Mouse (Mus musculus): ENCODE data around the gene Hspa1b.

The Hspa1b gene

DNA sequence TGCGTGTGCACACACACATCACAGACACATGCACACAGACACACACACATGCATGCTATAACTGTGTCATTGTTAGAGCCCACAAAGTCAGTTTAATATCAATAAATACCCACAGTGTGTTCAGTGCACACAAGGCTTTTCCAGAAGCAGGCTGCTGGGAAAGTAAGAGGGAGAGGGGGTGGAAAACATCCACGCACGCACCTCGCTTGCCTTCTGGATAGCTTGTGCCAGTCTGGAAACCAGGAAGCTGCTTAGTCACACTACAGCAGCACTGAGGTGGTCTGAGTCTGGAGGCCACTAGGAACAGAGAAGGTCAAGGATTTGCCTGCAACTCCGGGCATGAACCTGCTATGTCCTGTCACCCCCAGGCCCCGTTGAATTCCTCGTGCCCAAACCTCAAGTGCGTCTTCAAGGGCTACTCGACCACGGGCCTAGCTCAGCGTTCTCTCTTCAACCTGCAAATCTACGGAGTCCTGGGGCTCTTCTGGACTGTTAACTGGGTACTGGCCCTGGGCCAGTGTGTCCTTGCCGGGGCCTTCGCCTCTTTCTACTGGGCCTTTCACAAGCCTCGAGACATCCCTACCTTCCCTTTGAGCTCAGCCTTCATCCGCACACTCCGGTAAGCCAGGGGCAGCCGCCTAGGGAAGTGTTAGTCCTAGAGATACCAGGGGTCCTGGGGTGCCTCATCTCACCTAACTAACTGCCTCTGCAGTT, 31.6 kb downstream of the Hspa1b start:
- no peak for DNase-seq

DNA sequence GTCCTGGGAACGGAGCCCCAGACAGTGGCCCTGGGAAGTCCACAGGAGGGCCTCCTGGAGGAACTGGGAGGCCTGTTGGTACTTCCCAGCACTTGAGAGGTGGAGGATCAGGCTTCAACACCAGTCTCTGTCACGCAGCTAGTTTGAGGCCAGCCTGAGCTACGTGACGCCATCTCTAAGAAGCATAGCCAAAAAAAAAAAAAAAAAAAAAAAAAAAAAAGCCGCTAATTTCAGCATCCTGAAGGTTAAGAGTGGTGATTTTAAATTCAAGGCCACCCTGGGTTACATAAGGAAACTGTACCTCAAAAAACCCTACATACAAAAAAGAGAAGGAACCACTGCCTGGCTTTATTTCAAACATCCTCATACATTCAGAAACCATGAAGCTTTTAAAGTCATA, 34.8 kb downstream of the Hspa1b start:
- no peak for DNase-seq

DNA sequence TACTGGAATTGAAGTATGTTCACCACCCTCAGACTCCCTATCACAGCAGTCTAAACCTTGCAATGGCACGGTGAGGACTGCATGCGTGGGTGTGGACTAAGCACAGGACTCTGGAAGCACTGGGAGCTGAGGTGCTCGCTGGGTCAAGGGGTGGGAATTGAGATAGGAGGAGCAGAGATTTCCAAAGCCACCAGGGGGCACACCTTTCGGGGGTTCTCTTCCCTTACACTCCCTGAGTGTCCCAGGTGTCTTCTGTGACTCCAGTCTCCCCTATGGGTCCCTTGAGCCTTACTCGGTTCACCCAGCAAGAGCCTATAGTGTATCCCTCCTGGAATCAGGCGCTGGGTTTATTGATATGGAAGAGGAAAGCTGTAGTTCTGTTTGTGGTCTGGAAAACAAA, 36.1 kb downstream of the Hspa1b start:
- no peak for DNase-seq

DNA sequence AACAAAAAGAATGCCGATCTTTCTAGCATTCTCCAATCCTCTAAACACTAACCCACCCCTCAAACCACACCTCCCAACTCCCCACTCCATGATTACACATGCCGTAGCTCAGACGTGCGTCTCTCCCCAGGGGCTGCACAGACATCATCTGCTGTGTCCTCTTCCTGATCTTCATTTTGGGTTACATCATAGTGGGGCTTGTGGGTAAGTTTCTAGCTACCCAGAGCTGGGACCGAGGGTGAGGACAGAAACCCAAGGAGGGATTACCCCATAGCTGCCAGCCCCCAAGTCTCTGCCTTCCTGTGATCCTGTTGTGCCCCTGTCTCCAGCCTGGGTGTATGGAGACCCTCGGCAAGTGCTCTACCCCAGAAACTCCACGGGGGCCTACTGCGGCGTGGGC, 41.9 kb downstream of the Hspa1b start:
- DNase-seq: no peak

DNA sequence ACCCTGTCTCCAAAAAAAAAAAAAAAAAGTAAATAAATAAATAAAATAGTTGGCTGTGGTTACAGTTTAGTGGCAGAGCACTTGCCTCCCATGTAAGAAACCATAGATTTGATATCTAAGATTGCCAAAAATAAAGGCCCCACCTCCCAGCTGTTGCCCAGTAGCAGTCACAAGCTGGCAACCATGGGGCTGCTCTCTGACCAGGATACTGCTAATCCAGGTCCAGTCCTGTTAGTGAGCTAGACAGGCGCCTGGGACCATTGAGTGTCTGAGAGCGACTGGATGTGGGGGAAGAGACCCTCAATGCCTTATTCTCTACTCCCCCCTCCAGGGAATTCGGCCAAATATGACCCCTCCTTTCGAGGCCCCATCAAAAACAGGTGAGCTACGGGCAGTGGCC, 42.7 kb downstream of the Hspa1b start:
- DNase-seq: no peak

DNA sequence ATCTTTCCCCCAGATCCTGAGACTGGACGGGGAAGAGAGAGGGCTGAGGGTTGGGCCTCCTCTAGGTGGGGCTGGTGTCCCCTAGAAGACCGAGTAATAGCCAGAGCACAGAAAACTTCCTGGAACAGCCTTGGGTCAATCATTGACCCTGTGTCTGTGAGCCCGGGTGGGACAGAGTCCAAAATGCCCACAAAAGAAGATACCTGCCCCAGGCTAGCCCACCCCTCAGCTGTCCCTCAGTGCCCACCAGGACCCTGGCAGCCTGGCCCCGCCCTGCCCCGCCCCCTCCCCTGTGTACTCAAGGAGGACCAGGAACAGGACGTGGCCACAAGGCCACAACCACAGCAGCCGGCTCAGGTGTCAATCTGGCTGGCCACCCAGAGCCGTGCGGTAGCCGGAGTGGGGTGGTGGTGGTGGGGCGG, 43.6 kb downstream of the Hspa1b start:
- DNase-seq: peak; percentile 38

DNA sequence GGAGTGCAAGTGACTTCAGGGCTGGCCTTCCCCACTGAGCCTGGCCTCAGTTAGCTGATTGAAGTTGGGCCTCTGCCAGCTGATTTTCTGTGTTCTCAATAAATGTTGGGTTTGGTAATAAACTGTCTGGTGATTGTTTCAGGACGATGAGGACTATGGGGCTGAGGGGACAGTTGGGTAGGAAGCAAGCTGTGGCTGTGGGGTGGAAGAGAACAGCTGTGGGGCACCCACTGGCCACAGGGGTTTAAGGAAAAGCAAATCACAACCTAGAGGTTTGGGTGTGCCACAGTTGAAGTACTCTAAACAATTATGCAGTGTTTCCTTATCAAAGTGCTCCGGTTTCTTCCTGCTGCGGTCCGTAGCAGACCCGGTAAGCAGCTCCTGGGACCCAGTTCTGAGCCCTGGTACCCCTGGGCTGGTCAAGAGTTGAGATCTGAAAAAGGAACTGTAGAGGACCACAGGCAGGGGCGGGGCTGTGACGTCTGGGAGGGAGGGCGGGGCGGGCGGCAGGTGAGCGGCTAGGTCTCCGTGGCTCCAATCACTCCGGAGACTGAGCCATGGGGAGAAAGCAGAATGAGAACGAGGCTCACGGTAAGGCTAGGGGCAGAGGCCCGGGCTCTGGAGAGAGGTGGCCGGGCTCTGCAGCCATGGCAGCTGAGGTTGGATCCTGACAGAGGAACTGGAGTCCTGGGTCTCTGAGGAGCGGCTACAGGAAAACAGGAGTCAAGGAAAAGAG, 44.9 kb downstream of the Hspa1b start, which contains the start of gene Slc44a4:
Gene Slc44a4 (plus strand): TSS at position 537 of the 736 bp plus-strand sequence.
- DNase-seq: no peak

DNA sequence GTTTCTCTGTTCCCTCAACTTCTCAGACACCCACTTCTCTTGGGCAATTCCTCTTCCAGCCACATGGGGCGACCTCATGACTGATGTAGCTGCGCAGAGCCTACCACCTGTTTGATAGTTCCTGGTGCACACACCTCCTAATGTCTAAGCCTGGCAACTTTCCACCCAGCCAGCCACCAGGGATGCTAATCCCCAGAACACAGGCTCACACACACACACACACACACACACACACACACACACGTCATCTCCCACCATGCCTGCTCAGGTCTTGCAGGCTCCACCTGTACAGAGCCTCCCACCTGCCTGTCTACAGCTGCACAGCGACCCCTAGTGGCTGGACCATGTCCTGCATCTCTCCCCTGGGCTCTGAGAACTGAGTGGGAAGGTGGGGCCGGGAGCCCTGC, 47.1 kb downstream of the Hspa1b start:
- peak; percentile 85 for DNase-seq

DNA sequence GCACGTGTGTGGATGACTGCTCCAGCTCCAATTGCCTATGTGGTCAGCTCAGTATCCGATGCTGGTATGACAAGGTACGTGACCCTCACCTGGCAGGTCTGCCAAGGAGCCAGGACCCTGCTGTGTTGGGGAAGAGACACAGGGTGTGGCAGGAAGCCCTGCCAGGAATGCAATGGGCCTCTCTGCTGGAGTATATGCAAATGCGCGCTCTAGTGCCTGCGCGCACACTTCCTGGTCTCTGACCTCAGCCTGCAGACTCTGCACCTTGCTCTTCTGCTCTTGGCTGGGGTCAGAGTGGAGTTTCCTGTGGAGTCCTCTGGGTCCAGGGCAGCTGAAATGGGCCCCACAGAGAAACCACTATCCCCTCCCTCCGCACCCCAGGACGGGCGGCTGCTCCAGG, 48.1 kb downstream of the Hspa1b start:
- DNase-seq: no peak

Measured in liver (tissue).